Mouse (Mus musculus) olfactory bulb, adult 2 months (tissue): Measurements from ENCODE around the gene Dand5.

Experiments
- CTCF ChIP-seq: fragments of 200-500 bp; IDR thresholded peaks from 2 replicates; pipeline ENCODE4 v1.5.1; 2012; ENCODE audit warnings: low read depth, mild to moderate bottlenecking, low read length, moderate library complexity; ENCODE audit not compliant: insufficient read depth
- POLR2A ChIP-seq: fragments of 200-500 bp; IDR thresholded peaks from 2 replicates; pipeline ENCODE4 v1.6.1; 2012; ENCODE audit warnings: mild to moderate bottlenecking, low read depth, low read length, moderate library complexity; ENCODE audit not compliant: insufficient read depth

DNA sequence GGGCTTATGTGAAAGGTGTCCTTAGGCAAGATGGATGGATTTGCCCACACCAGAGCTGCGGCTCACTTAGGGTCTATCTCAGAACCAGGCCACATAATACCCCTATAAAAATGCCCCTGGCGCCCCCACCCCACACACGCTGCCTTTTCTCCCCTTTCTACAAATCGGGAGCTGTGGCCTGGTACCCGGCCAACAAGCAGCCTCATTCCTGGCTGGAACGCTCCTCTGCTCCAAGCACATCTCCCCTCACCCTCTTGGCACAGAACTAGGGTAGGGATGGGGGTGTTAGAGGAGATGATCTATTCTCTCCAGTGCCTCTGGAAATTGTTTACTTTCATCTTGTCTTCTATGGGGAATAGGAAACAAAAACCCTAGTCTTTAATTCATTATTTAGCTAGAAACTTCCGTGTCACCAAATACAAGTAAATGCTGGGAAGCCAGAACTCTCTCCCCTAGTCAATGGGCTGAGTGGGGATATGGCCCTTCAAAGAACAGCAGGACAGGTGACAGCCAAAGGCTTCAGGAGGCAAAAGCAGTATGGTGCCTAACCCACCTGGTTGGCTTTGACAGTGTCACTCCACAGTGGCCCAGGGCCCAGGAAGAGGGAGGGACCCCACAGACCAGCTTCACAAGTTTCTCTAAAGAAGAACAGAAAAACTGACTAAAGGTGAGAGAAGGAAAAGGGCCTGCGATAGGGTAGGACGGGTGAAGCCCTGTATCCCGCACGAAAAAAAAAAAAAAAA is 43.8 kb downstream of the Dand5 start:
- TF ChIP-seq CTCF (no peak), POLR2A (no peak)
